Mouse (Mus musculus) C2C12 (cell line): ENCODE results near the gene Rflnb.

ENCODE experiments used
- CTCF ChIP-seq: IDR thresholded peaks from one replicate; pipeline ENCODE4 v1.5.1; 2011; ENCODE audit not compliant: control insufficient read depth, insufficient read depth, insufficient read length
- FOSL1 ChIP-seq: IDR thresholded peaks from one replicate; pipeline ENCODE4 v1.8.0; 2011; ENCODE audit warnings: mild to moderate bottlenecking, low read length; ENCODE audit not compliant: poor library complexity, insufficient read depth, severe bottlenecking
- MYOG ChIP-seq: IDR thresholded peaks from one replicate; pipeline ENCODE4 v1.6.1; 2011; ENCODE audit not compliant: control insufficient read depth, insufficient read length; ENCODE audit errors: extremely low read depth

DNA sequence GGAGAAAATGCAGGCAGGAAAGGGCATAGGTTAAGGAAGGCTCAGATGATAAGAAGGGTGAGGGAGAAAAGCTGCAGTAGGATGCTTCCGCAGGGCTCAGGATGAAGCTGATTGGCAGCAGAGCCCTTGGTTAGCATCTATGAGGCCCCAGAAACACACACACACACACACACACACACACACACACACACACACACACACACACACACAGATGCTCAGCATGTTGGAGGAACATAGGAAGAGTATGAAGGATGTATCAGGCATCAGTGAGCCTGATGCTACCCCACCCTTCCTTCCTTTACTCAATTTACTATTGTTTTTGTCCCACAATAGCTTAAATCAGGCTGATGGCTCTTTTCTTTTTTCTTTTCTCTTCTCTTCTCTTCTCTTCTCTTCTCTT lies 43.0 kb downstream of the Rflnb start:
- TF ChIP-seq CTCF, result no peak
- TF ChIP-seq FOSL1, result no peak
- TF ChIP-seq MYOG, result no peak
